Mouse (Mus musculus): ENCODE data around the gene Kif23. TPM values are rescaled to one million over a fixed set of nuclear protein-coding genes. Genes with fewer than 3 reads are reported as not detected.

Gene Kif23
- polyA plus RNA-seq, 1 experiment = not detected

GRCm38 (mm10) chr9:61911300-61912128, 35.1 kb downstream of the Kif23 start:
- no peak overlapping the region for H3K4me3 ChIP-seq (ENCODE audit: insufficient read depth, low read depth, low read length)
- TF ChIP-seq POLR2A (IDR thresholded peaks at IDR 0.05; ENCODE audit: insufficient read depth, low read depth, low read length) = no peak
- no peak for TF ChIP-seq CTCF (IDR thresholded peaks at IDR 0.05; ENCODE audit: insufficient read depth, low read depth, low read length)
- 70% methylated on average over 6 of the region's 6 CpGs for WGBS
- H3K4me1 ChIP-seq (ENCODE audit: control insufficient read depth, insufficient read depth, low read length) = no peaks in the 10 kb centered on the region; the same call in 1 of the 2 replicates
- no peak overlapping the region for H3K27ac ChIP-seq (ENCODE audit: insufficient read depth, low read depth, low read length)

GRCm38 (mm10) chr9:61910526-61911256, 35.9 kb downstream of the Kif23 start:
- 63% methylated on average over 20 of the region's 20 CpGs for WGBS
- no peak for TF ChIP-seq POLR2A (IDR thresholded peaks at IDR 0.05; ENCODE audit: insufficient read depth, low read depth, low read length)
- TF ChIP-seq CTCF (IDR thresholded peaks at IDR 0.05; ENCODE audit: insufficient read depth, low read depth, low read length) = no peak
- Histone ChIP-seq H3K27ac (ENCODE audit: insufficient read depth, low read depth, low read length) (no peak overlapping the region), H3K4me1 (ENCODE audit: control insufficient read depth, insufficient read depth, low read length) (no peaks in the 10 kb centered on the region; the same call in 1 of the 2 replicates), H3K4me3 (ENCODE audit: insufficient read depth, low read depth, low read length) (no peak overlapping the region)

GRCm38 (mm10) chr9:61909633-61910032, 36.9 kb downstream of the Kif23 start:
- no peaks in the 10 kb centered on the region; the same call in 1 of the 2 replicates for H3K4me1 ChIP-seq (ENCODE audit: control insufficient read depth, insufficient read depth, low read length)
- WGBS = 83% methylated on average over 1 of the region's 1 CpGs
- no peak overlapping the region for H3K4me3 ChIP-seq (ENCODE audit: insufficient read depth, low read depth, low read length)
- H3K27ac ChIP-seq (ENCODE audit: insufficient read depth, low read depth, low read length) = no peak overlapping the region
- TF ChIP-seq CTCF (IDR thresholded peaks at IDR 0.05; ENCODE audit: insufficient read depth, low read depth, low read length) (no peak), POLR2A (IDR thresholded peaks at IDR 0.05; ENCODE audit: insufficient read depth, low read depth, low read length) (no peak)

- Histone ChIP-seq H3K4me3 (ENCODE audit: insufficient read depth, low read depth, low read length) (no peak overlapping the region), H3K4me1 (ENCODE audit: control insufficient read depth, insufficient read depth, low read length) (no peaks in the 10 kb centered on the region; the same call in 1 of the 2 replicates), H3K27ac (ENCODE audit: insufficient read depth, low read depth, low read length) (no peak overlapping the region)
- TF ChIP-seq CTCF (IDR thresholded peaks at IDR 0.05; ENCODE audit: insufficient read depth, low read depth, low read length) (no peak), POLR2A (IDR thresholded peaks at IDR 0.05; ENCODE audit: insufficient read depth, low read depth, low read length) (no peak)
- WGBS = 94% methylated on average over 11 of the region's 11 CpGs
Measured at GRCm38 (mm10) chr9:61908832-61909407, 37.7 kb downstream of the Kif23 start.

- no peak overlapping the region for H3K27ac ChIP-seq (ENCODE audit: insufficient read depth, low read depth, low read length)
- H3K4me1 ChIP-seq (ENCODE audit: control insufficient read depth, insufficient read depth, low read length) = no peaks in the 10 kb centered on the region; the same call in 1 of the 2 replicates
- TF ChIP-seq CTCF (IDR thresholded peaks at IDR 0.05; ENCODE audit: insufficient read depth, low read depth, low read length) = no peak
- TF ChIP-seq POLR2A (IDR thresholded peaks at IDR 0.05; ENCODE audit: insufficient read depth, low read depth, low read length) = no peak
- 85% methylated on average over 3 of the region's 3 CpGs for WGBS
- no peak overlapping the region for H3K4me3 ChIP-seq (ENCODE audit: insufficient read depth, low read depth, low read length)
Measured at GRCm38 (mm10) chr9:61908341-61908740, 38.2 kb downstream of the Kif23 start.

GRCm38 (mm10) chr9:61907621-61908295, 38.8 kb downstream of the Kif23 start:
- Histone ChIP-seq H3K27ac (ENCODE audit: insufficient read depth, low read depth, low read length) (no peak overlapping the region), H3K4me1 (ENCODE audit: control insufficient read depth, insufficient read depth, low read length) (peaks cover 3% of the 10 kb centered on the region; the same call in 1 of the 2 replicates), H3K4me3 (ENCODE audit: insufficient read depth, low read depth, low read length) (no peak overlapping the region)
- TF ChIP-seq POLR2A (IDR thresholded peaks at IDR 0.05; ENCODE audit: insufficient read depth, low read depth, low read length) (no peak), CTCF (IDR thresholded peaks at IDR 0.05; ENCODE audit: insufficient read depth, low read depth, low read length) (no peak)
- 84% methylated on average over 4 of the region's 4 CpGs for whole genome bisulfite sequencing

- WGBS = 71% methylated on average over 10 of the region's 10 CpGs
- peaks cover 9% of the 10 kb centered on the region for H3K4me1 ChIP-seq (ENCODE audit: control insufficient read depth, insufficient read depth, low read length)
- TF ChIP-seq POLR2A (IDR thresholded peaks at IDR 0.05; ENCODE audit: insufficient read depth, low read depth, low read length) = no peak
- no peak for TF ChIP-seq CTCF (IDR thresholded peaks at IDR 0.05; ENCODE audit: insufficient read depth, low read depth, low read length)
- H3K27ac ChIP-seq (ENCODE audit: insufficient read depth, low read depth, low read length) = no peak overlapping the region
- no peak overlapping the region for H3K4me3 ChIP-seq (ENCODE audit: insufficient read depth, low read depth, low read length)
Measured at GRCm38 (mm10) chr9:61906912-61907311, 39.7 kb downstream of the Kif23 start.

GRCm38 (mm10) chr9:61905576-61905975, 41.0 kb downstream of the Kif23 start:
- peaks cover 9% of the 10 kb centered on the region for H3K4me1 ChIP-seq (ENCODE audit: control insufficient read depth, insufficient read depth, low read length)
- TF ChIP-seq CTCF (IDR thresholded peaks at IDR 0.05; ENCODE audit: insufficient read depth, low read depth, low read length) = no peak
- no peak for TF ChIP-seq POLR2A (IDR thresholded peaks at IDR 0.05; ENCODE audit: insufficient read depth, low read depth, low read length)
- 74% methylated on average over 5 of the region's 5 CpGs for whole genome bisulfite sequencing

More at GRCm38 (mm10) chr9:61905576-61905975, 41.0 kb downstream of the Kif23 start:
- Histone ChIP-seq H3K27ac (ENCODE audit: insufficient read depth, low read depth, low read length) (no peak overlapping the region), H3K4me3 (ENCODE audit: insufficient read depth, low read depth, low read length) (no peak overlapping the region)
